Mouse (Mus musculus) Muller cell, postnatal 12 days (primary cell): ENCODE measurements around the gene Zfp652.

Source experiments
- DNase-seq: peaks from one replicate; pipeline ENCODE4 v3.0.0-alpha.2; 2015; ENCODE audit errors: inconsistent ontology term

Gene Zfp652

GRCm38 (mm10) chr11:95831276-95831619 lies 118.8 kb downstream of the Zfp652 start:
- no peak for DNase-seq

- DNase-seq, result no peak
These were observed 119.2 kb downstream of the Zfp652 start for GRCm38 (mm10) chr11:95831641-95832040.

GRCm38 (mm10) chr11:95832129-95833005 lies 119.9 kb downstream of the Zfp652 start:
- DNase-seq, result no peak

- DNase-seq, result no peak
These were observed 120.6 kb downstream of the Zfp652 start for GRCm38 (mm10) chr11:95833006-95833570.

GRCm38 (mm10) chr11:95833631-95834142 lies 121.2 kb downstream of the Zfp652 start:
- DNase-seq, result no peak

- peak; percentile 19 for DNase-seq
These were observed 121.7 kb downstream of the Zfp652 start for GRCm38 (mm10) chr11:95834143-95834667.

- DNase-seq, result no peak
These were observed 122.6 kb downstream of the Zfp652 start for GRCm38 (mm10) chr11:95834742-95835710.

- no peak for DNase-seq
These were observed 123.4 kb downstream of the Zfp652 start for GRCm38 (mm10) chr11:95835832-95836231.

GRCm38 (mm10) chr11:95836433-95836832 lies 124.0 kb downstream of the Zfp652 start:
- no peak for DNase-seq

GRCm38 (mm10) chr11:95837059-95837458 lies 124.6 kb downstream of the Zfp652 start, which contains the start of gene Gngt2:
Gene Gngt2, plus strand, starts transcription at chr11:95837216.
- DNase-seq, result peak; percentile 69

- no peak for DNase-seq
These were observed 126.1 kb downstream of the Zfp652 start for GRCm38 (mm10) chr11:95838598-95838997.

- DNase-seq, result no peak
These were observed 126.8 kb downstream of the Zfp652 start for GRCm38 (mm10) chr11:95838999-95839868.

- no peak for DNase-seq
These were observed 128.4 kb downstream of the Zfp652 start for GRCm38 (mm10) chr11:95840694-95841497.

GRCm38 (mm10) chr11:95841498-95841830 lies 129.0 kb downstream of the Zfp652 start:
- no peak for DNase-seq

GRCm38 (mm10) chr11:95842074-95842681 lies 129.7 kb downstream of the Zfp652 start, which contains the start of gene Abi3:
Gene Abi3, minus strand, starts transcription at chr11:95842476.
- DNase-seq, result no peak

- no peak for DNase-seq
These were observed 130.5 kb downstream of the Zfp652 start for GRCm38 (mm10) chr11:95842953-95843352.

GRCm38 (mm10) chr11:95843421-95843950 lies 131.0 kb downstream of the Zfp652 start:
- no peak for DNase-seq

GRCm38 (mm10) chr11:95844935-95845334 lies 132.5 kb downstream of the Zfp652 start:
- no peak for DNase-seq

GRCm38 (mm10) chr11:95850898-95851297 lies 138.4 kb downstream of the Zfp652 start:
- no peak for DNase-seq
